Mouse (Mus musculus) megakaryocyte, embryonic 14.5 days (primary cell): ENCODE measurements at regions not wholly inside any gene's neighbourhood (a gene's known extent, or its start where the extent isn't known, plus 50 kb on each side); places are given as distances from the start of the nearest gene placed in this dataset.

Source experiments
- FLI1 ChIP-seq: IDR thresholded peaks from 2 replicates; pipeline ENCODE4 v1.6.1; 2012; ENCODE audit warnings: low read length, inconsistent platforms, mixed read lengths
- GATA1 ChIP-seq: IDR thresholded peaks from 3 replicates; pipeline ENCODE4 v1.6.1; 2012; ENCODE audit warnings: mixed read lengths, low read length, inconsistent platforms, borderline replicate concordance

GRCm38 (mm10) chr12:109314850-109315249 is 137.8 kb upstream of the Dlk1 start:
- no peak for TF ChIP-seq GATA1
- TF ChIP-seq FLI1: no peak
